Mouse (Mus musculus) limb, embryonic 14.5 days (tissue): ENCODE results near the gene Cd82. TPM values are rescaled to one million over a fixed set of nuclear protein-coding genes. Genes with fewer than 3 reads are reported as not detected.
A peak's percentile ranks its signal among the peaks of the same experiment; 100 is the strongest.

ENCODE experiments used
- ATAC-seq: fragments of 200-750 bp; cut with Nextera tagmentation; 2 replicates; pipeline ENCODE4 v1.8.0; 2017; ENCODE audit warnings: low read depth, moderate number of reproducible peaks, moderate TSS enrichment; ENCODE audit not compliant: low FRiP score
- DNase-seq: peaks from one replicate; pipeline ENCODE4 v3.0.0-alpha.2; 2015; ENCODE audit warnings: low spot score
- H3K27ac ChIP-seq: fragments of 300-500 bp; sonication (generic); replicated peaks from 2 replicates; pipeline ENCODE4 v1.5.1; 2014; ENCODE audit warnings: low read depth, mild to moderate bottlenecking, low read length, moderate library complexity, mixed read lengths
- H3K27me3 ChIP-seq: fragments of 300-500 bp; sonication (generic); 2 replicates; pipeline ENCODE4 v1.6.1; 2014; ENCODE audit warnings: low read length, mixed read lengths; ENCODE audit not compliant: control insufficient read depth, insufficient read depth
- H3K36me3 ChIP-seq: fragments of 300-500 bp; sonication (generic); 2 replicates; pipeline ENCODE4 v1.6.1; 2014; ENCODE audit warnings: mild to moderate bottlenecking, low read length, moderate library complexity, mixed read lengths; ENCODE audit not compliant: control insufficient read depth, insufficient read depth
- H3K4me1 ChIP-seq: fragments of 300-500 bp; sonication (generic); 2 replicates; pipeline ENCODE4 v1.6.1; 2014; ENCODE audit warnings: antibody characterized with exemption, low read length, mixed read lengths; ENCODE audit not compliant: control insufficient read depth, insufficient read depth
- H3K4me2 ChIP-seq: fragments of 300-500 bp; sonication (generic); replicated peaks from 2 replicates; pipeline ENCODE4 v1.6.1; 2014; ENCODE audit warnings: low read depth, mild to moderate bottlenecking, low read length, moderate library complexity; ENCODE audit not compliant: severe bottlenecking
- H3K4me3 ChIP-seq: fragments of 300-500 bp; sonication (generic); replicated peaks from 2 replicates; pipeline ENCODE4 v1.5.1; 2014; ENCODE audit warnings: low read length
- H3K9ac ChIP-seq: fragments of 300-500 bp; sonication (generic); 2 replicates; pipeline ENCODE4 v1.6.1; 2014; ENCODE audit warnings: mild to moderate bottlenecking, low read depth, low read length, moderate library complexity; ENCODE audit not compliant: severe bottlenecking
- H3K9me3 ChIP-seq: fragments of 300-500 bp; sonication (generic); 2 replicates; pipeline ENCODE4 v1.6.1; 2016; ENCODE audit warnings: low read length; ENCODE audit not compliant: control insufficient read depth
- POLR2A ChIP-seq: fragments of 200-500 bp; IDR thresholded peaks from 2 replicates; pipeline ENCODE4 v1.8.0; 2012; ENCODE audit warnings: inconsistent platforms, mild to moderate bottlenecking, moderate library complexity, borderline replicate concordance; ENCODE audit not compliant: insufficient read depth, insufficient read length; ENCODE audit errors: extremely low read depth
- WGBS: fragments of 180-500 bp; shearing (Covaris S2); extraction: QIAGEN DNeasy Blood & Tissue Kit; methylation state at CpG from one replicate; pipeline ENCODE4 v1.1.7; 2014; 5-methylcytosine and 5-hydroxymethylcytosine counted together
- polyA plus RNA-seq, 2 experiments: library from polyadenylated mRNA; depleted of rRNA in 1 of 2; stranded (reverse) in 1 of 2; unstranded in 1 of 2; fragments of >200 nt; fragmentation: Nextera tagmentation in 1 of 2; extraction: Ambion mirVana in 1 of 2; gene quantifications; 2 replicates each; pipeline versions ENCODE4 v1.2.1 to v1.2.3; 2012 to 2014

Gene Cd82
- polyA plus RNA-seq, 2 experiments: 32.9 to 56.6 TPM

DNA sequence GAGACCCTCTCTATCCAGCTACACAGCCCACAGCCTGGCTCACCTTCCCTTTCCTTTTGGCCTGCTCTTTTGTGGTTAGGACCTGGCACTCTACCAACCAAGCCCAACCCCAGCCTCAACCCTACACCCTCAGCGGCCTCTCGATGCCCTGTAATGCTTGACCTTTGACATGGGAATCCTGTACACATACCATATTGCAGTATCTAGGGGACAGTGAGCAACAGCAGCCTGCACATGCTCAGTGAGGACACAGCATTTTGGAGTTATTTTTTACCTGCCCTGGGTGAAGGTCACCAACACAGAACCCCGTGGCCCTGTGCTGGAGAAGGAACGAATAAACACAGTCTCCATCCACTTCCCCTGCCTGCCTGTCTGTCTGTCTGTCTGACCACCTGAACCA lies 27.4 kb downstream of the Cd82 start:
- TF ChIP-seq POLR2A: no peak

DNA sequence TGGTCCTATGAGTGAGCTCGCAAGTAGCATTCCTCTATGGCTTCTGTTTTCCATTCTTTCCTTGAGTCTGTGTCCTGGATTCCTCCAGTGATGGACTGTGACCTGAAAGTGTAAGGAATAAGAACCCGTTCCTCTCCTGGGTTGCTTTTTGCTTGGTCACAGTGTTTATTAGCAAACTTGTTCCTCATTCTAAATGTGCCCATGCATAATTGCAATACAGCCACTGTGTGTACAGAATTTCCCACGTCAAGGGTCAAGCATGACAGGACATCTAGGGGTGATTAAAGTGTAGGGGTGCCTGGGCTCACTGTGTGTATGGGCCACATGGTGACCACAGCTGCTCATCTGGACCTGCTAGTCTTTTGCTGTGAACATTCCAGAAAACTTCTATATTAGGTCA lies 28.0 kb downstream of the Cd82 start:
- H3K4me2 ChIP-seq: no peak overlapping the region
- H3K36me3 ChIP-seq: no peaks in the 10 kb centered on the region
- DNase-seq: no peak
- no peak for ATAC-seq
- no peaks in the 10 kb centered on the region for H3K27me3 ChIP-seq
- WGBS: 86% methylated on average over 3 of the region's 3 CpGs
- no peak overlapping the region for H3K9ac ChIP-seq
- TF ChIP-seq POLR2A: no peak
- H3K4me3 ChIP-seq: no peak overlapping the region
- no peaks in the 10 kb centered on the region for H3K9me3 ChIP-seq
- H3K4me1 ChIP-seq: peaks cover 27% of the 10 kb centered on the region
- no peak overlapping the region for H3K27ac ChIP-seq

More for the DNA sequence above, 27.4 kb downstream of the Cd82 start:
- Histone ChIP-seq H3K27me3 (no peaks in the 10 kb centered on the region), H3K36me3 (no peaks in the 10 kb centered on the region), H3K4me3 (no peak overlapping the region), H3K4me1 (peaks cover 27% of the 10 kb centered on the region), H3K9me3 (no peaks in the 10 kb centered on the region), H3K27ac (no peak overlapping the region), H3K4me2 (no peak overlapping the region), H3K9ac (no peak overlapping the region)
- no peak for DNase-seq
- WGBS: 80% methylated on average over 4 of the region's 4 CpGs
- no peak for ATAC-seq

DNA sequence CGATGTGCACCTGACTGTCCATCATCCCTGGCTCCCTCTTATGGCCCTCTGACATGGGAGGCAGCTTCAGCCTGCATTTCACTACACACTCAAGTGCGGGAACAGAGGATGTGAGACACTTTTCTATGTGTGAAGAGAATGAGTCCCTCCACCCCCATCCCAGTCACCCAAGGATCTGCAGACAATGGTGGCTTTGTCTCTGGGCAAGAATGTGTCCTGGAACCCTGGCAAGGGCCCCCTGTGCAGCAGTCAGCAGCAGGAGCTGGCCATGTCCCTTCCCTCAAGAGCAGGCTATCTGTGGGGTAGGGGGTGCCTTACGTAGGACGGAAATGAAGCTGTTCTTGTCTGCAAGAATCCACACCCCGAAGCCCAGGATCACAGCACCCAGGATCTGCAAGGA lies 29.4 kb downstream of the Cd82 start:
- Histone ChIP-seq H3K4me2 (no peak overlapping the region), H3K27me3 (no peaks in the 10 kb centered on the region), H3K9ac (no peak overlapping the region), H3K9me3 (no peaks in the 10 kb centered on the region), H3K36me3 (no peaks in the 10 kb centered on the region), H3K4me1 (peaks cover 16% of the 10 kb centered on the region), H3K4me3 (no peak overlapping the region), H3K27ac (no peak overlapping the region)
- 82% methylated on average over 5 of the region's 5 CpGs for WGBS
- no peak for TF ChIP-seq POLR2A
- DNase-seq (no peak), ATAC-seq (no peak)

DNA sequence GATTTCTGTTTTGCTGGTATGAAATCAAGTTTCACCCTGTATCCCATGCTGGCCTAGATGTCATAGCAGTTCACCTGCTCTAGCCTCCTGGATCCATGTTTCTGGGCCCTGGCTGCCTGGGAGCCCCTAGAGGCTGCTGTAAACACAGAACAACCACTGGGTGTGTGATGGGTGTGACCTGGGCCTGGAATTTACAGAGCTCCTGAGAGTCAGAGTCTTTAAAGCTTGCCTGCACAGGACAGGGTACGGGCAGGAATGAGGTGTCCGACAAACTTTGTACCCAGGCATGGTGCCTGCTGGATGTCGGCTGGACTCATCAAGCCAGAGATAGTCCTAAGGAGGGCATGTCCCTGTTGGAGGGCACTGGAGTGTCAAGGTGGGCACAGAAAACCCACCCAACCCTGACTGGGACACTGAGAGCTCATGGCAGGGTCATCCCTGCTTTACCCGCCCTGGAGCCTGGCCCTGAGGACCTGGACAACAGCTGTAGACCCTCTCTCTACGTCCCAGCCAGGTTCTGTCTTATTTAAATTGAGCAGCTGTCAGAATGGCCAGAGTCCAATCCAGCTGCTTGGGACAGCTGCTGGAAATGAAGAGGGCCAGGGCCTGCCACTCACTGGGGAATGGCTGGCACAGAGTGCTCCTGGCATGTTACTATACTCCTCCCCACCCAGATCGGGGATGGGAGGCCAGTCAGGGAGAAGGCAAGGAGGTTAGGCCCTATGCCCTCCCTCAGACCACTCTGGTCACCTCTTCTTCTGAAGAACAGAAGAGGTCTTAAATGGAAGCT lies 30.1 kb downstream of the Cd82 start:
- Histone ChIP-seq H3K27ac (no peak overlapping the region), H3K4me1 (peaks cover 13% of the 10 kb centered on the region), H3K36me3 (no peaks in the 10 kb centered on the region), H3K9me3 (no peaks in the 10 kb centered on the region), H3K4me2 (no peak overlapping the region), H3K4me3 (no peak overlapping the region), H3K27me3 (no peaks in the 10 kb centered on the region), H3K9ac (no peak overlapping the region)
- DNase-seq (no peak), ATAC-seq (peak; percentile 56)
- 64% methylated on average over 6 of the region's 6 CpGs for WGBS
- TF ChIP-seq POLR2A: no peak

DNA sequence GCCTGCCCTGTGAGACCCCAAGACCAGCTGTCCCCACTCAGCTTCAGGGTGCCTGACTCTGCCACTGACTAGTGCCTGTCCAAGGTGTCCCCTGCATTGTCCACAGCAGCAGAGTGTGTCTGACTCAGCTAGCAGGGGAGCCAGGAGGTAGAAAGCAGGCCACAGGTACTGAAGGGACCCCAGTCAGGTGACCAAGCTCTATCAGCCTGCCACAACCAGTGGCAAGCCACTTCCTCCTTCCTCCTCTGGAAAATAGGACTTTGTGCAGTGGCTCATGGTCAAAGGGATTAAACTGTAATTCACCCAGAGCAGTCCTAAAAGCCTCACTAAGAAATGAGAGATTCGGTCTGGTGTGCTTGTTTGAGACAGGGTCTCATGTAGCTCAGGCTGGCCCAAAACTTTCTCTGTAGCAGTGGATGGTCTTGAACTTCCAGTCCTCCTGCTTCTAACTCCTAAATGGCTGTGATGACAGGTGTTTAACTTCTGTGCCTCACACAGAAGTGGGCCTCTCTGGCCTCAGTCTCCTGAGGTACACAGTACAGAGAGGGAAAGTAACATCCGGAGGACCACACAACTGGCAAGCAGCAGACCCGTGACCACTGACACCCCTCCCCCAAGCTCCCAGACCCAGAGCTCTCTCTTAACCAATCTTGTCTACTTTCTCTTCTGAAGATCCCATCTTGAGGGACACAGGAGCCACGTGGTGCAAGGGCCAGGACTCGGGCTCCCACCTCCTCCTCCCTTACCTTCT lies 31.2 kb downstream of the Cd82 start:
- TF ChIP-seq POLR2A: no peak
- ATAC-seq: no peak
- WGBS: 60% methylated on average over 5 of the region's 5 CpGs
- no peaks in the 10 kb centered on the region for H3K36me3 ChIP-seq
- peaks cover 5% of the 10 kb centered on the region for H3K4me1 ChIP-seq
- DNase-seq: no peak
- H3K4me2 ChIP-seq: no peak overlapping the region
- no peak overlapping the region for H3K4me3 ChIP-seq
- no peak overlapping the region for H3K9ac ChIP-seq
- H3K27me3 ChIP-seq: no peaks in the 10 kb centered on the region
- H3K9me3 ChIP-seq: no peaks in the 10 kb centered on the region
- H3K27ac ChIP-seq: no peak overlapping the region
